Mouse (Mus musculus) ovary, postnatal 36 days (tissue): ENCODE results near the gene Scarb1.

ENCODE experiments used
- DNase-seq: peaks from one replicate; pipeline ENCODE4 v3.0.0; 2022; ENCODE audit warnings: low spot score, mixed read lengths

The Scarb1 gene

DNA sequence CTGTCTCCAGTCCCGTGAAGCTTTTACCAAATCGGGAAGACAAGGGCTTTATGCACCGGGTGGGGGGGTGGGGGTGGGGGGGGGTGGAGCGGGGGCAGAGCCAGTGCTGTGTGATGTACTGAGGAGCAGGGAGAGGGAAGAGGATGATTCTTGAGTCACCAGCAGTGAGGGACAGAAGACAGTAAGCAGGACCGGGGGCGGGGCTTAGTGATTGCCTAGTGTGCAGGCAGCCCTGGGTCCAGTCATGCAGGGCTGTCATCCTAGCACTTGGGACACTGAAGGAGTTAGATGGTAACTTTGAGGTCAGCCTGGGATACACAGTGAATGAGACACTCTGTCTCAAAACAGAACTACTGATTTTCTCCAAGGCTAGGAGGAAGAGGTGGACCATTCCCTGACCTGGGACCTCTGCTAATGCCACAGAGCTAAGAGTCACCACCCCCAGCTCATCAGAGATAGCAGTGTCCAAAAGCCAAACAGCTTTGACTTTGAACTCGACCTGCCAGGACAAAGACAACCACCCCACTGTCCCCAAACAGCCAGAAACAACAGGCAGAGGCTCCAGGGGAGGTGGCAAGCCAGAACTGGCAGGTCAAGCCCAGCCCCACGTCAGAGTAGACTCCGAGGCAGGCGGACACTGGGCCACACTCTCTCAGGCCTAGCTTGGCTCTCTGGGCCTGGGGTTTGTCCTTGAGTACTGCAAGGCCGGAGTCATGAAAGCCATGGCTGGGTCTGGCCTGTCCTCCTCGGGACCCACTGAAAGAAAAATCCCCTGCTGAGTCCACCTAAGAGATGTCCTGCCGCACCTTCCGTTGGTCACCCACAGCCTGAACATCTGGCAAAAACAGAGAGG, 35.4 kb downstream of the Scarb1 start:
- no peak for DNase-seq

DNA sequence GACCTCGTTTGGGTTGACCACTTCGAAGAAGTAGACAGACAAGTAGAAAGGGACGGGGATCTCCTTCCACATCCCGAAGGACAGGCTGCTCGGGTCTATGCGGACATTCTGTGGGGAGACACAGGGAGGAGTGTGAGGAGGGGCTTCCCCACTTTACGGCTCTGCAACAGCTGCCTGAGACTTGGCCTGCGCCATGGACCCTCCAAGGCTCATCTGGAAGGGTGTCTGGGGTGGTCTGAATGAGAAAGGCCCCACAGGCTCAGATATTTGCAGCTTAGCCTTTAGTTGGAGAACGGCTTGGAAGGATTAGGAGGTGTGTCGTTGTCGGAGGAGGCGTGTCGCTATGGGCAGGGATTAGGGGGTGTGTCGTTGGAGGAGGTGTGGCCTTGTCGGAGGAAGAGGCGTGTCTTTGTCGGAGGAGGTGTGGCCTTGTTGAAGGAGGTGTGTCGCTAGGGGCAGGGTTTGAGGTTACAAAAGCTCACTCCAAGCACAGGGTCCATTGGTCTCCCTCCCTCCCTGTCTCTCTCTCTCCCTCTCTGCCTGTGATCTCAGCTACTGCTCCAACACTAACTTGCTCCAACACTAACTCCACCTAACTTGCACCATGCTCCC, 36.5 kb downstream of the Scarb1 start:
- no peak for DNase-seq

DNA sequence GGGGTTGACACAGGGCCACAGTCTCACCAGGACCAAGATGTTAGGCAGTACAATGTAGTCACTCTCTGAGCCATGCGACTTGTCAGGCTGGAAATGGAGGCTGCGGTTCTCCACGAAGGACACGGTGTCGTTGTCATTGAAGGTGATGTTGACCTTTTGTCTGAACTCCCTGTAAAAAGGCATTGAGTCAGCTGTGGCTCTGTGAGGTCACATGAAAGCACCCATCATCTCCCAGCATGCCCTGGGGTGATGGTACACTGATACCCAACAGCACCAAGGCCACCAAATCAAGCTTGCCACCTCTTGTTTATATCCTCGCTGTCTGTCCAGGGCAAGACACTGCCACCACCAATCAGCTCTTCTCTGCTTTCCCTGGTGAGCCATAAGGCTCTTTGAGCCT, 37.8 kb downstream of the Scarb1 start:
- DNase-seq = no peak

DNA sequence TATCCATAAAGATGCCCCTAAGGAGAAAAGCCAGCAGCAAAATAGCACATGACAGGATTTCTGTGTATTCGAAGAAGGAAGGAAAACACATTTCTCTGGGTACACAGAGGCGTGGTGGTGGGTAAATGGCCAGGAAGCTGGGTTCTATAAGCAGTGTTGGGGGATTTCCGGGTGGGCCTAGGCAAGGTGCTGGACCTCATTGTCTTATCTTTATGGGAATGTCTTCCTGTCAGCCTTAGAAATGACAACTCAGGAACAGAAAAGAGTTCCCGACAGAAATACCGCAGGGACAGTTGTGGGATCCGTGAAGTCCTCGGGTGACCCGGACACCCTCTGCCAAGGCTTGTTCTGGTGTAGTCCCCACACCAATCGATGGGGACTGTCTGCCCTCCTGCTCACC, 42.7 kb downstream of the Scarb1 start:
- no peak for DNase-seq

DNA sequence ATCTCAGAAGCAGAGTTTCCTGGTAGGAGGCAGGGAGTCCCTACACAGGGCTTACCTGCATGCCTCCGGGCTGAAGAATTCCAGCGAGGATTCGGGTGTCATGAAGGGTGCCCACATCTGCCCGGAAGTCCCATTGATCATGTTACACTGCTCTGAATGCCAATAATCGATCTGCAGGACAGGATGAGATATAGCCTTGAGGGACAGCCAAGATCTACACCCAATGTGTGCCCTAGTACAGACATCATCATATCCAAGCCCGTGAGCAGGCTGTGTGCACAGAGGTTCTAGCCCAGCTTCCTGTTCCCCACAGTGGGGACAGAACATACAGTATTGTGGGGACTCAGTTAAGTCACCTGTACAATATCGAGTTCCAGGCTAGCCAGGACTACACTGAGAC, 43.7 kb downstream of the Scarb1 start:
- no peak for DNase-seq

DNA sequence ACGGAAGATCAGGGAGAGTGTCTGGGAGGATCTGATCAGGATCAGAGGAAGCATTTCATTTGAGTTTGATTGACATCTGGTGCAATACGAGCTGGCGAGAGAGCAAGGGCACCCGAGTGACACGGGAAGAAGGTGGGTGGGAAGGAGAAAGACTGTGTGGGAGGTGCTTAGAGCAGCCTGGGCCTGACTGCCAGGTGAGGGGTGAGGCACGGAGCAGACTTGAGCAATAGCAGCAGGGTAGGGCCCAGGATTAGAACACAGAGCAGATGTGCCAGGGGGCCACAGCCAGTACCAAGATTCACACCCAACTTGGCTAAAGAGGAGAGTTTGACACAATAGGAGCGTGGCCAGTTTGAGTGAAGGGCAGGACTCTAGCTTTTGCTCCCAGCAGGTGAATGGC, 47.9 kb downstream of the Scarb1 start:
- DNase-seq = no peak

DNA sequence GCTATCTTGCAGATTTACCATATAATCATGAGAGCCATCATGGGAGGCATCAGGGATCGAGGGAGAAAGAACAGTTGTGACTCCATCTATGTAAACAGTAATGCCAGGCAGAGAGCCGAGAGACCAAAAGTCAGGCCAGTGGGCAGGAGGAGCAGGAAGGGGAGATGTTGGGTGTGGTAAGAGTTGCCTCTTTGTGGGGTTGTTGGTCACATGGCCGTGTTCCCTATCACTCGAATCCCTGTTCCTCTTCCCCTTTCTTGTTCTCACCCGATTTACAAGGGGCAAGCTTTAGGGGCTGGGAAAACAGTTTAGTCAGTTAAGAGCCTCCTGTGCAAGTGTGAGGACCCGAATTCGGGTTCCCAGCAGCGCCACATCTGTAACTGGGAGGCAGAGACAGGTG, 49.0 kb downstream of the Scarb1 start:
- DNase-seq = no peak

DNA sequence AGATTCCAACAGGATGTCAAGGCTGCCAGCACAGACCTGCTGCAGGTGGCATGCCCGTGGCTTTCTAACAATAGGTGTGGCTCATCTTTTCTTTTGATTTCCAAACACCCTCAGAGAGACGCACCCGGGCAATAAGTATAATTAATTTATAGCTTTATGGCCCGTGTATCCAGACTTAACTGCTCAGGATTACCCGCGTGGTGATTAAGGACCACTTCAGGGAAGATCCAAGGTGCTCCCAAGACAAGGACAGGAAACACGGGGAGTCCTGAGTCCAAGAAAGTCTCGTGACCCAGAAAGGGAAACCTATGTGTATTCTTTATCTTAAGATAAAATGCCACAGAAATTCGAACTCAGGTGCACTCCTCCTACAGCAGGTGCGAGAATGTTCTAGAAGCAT, 49.5 kb downstream of the Scarb1 start:
- DNase-seq = no peak

DNA sequence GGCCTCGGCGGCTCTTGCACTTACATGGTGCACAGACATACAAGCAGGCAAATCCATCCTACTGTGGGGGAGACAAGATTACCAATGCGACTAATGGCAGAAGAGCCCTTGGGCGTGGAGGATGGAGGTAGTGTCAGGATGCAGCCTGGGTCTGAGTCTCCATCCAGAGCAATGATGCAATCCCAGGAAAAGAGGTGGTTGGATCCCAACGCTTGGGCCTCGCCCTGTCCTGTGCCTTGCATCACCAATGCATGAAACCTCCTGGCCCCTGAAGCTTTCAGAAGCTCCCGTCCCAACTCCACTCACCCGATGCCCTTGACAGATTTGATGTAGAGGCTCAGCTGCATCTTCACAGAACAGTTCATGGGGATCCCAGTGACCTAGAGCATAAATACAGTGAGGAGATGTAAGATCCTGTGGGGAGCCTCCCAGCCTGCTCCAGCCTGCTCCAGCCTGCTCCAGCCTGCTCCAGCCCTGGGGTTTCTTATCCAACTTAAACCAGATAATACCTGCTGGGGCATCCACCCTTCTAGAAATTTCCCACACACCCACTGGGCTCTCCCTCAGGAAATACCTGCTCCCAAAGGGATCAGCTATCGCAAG, 53.7 kb downstream of the Scarb1 start:
- DNase-seq = no peak

DNA sequence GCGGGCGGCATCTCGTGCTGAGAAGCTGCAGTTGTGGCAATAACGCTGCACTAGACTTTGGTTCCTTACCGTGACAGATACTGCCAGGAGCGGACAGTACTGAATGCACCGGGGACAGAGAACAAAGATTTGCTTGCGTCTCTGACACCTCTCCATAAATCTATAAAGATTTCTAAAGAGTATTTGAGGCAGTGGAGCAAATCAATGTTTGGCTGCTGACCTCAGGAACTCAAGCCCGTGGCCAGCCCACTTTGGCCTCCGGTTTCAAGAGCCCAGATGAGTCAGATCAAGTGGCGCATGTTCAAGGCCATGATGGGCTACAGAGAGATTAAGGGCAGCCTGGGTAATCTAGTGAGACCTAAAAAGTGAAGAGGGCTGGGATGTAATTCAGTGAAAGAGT, 54.8 kb downstream of the Scarb1 start:
- peak; percentile 30 for DNase-seq

DNA sequence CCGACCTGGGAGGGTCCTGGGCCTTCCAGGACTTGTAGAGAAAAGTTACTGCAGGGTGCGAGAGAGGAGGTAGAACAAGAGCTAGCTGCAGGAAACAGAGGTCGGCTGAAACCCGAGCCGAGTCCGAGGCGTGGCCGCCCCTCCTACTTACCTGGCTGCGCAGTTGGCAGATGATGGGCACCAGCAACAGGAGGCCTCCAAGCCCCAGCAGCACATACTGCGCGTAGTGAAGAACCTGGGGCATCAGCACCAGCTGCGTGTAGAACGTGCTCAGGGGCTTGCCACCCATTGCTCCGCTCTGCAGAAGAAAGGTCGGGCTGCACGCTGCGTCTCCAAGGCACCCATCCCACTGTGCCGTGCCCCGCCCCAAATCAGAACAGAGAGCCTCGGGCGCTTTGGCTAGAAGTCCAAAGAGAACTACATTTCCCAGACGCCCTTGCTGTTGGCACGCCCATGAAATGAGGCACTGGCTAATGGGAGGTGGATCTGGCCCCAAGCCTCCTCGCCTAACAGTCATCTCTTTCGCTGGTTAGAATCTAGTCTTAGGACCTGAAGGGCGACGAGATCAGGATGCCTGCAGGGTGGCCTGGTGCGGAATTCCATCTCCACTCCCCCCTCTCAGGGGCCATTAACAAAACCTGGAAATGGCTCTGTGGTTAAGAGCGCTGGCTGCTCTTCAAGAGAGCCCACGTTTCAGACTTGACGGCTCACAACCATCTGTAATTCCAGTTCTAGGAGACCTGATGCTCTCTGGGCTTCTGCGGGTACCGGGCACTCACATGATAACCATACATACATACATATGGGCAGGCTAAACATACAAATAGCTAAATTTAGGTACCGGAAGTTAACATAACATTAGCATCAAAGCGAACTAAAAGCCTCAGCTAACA, 56.9 kb downstream of the Scarb1 start:
- DNase-seq = no peak

DNA sequence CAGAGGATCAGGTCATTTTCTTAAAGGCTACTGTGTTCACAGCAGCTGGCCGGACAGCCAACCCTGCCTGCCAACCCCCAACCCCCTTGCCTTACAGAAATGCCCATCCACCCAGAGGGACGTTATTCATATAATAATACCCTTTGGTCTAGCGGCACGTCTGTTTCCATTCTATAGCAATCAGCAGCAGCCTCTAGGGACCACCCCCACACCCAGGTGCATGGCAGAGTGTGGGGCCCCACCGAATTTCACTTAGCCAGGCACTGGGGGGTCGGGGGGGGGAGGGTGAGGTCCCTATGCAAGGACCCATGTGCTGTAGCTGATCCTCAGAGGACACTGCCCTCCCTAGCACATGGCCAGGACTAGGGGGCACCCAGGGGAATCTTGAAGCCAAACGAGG, 61.7 kb downstream of the Scarb1 start:
- DNase-seq = no peak

DNA sequence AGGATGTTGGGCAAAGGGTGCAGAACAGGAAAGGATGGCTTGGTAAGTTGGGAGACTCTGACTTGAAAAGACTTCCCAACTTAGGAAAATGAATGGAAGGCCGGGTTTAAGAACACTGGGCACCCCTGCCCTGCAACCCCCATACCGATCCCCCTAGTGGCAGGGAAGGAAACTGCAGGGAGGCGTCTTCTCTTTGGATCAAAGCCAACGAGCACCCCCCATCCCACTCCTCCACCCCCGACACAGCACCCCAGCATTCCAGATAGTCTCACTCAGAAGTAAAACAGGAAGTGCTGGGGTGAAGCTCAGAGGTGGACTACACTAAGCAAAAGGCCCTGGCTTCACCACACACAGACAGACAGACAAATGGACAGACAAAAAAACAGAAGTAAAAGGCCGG, 62.6 kb downstream of the Scarb1 start:
- DNase-seq = no peak

DNA sequence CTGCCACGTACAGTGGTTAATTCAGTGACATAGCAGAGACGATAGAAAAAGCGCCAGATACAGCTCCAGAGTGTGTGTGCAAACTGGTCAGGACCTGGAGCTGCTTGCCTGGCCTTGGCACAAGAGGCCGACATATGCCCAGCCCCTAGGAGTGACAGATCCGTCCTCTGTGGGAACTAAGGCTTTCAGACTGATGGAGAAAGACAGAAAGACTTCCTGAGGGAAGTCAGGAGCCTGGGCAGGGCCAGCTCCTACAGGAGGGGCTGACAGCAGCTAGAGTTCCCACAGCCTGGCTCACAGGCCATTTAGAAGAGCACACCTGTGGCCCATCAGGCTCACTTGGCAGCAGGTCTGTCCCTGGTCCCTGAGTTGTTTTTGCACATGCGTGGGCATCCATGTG, 63.6 kb downstream of the Scarb1 start:
- DNase-seq = no peak

DNA sequence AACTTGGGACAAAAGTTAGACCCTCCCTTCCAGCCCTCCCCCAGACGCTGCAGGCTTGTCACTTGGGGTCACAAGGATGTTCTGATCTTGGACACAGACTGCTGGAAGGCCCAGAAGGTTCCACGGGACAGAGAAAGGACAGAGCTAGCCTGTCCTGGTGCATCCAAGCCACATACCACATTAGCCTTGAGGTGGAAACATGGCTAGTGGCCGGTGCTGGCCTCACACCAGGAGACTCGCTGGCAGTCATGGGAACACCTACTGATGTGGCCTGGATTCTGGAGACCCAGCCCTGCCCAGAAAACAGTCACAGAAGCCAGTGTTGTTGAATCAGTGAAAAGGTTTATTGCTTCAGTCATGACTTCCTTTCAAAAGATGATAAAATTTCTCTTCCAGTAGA, 64.1 kb downstream of the Scarb1 start:
- DNase-seq = no peak

DNA sequence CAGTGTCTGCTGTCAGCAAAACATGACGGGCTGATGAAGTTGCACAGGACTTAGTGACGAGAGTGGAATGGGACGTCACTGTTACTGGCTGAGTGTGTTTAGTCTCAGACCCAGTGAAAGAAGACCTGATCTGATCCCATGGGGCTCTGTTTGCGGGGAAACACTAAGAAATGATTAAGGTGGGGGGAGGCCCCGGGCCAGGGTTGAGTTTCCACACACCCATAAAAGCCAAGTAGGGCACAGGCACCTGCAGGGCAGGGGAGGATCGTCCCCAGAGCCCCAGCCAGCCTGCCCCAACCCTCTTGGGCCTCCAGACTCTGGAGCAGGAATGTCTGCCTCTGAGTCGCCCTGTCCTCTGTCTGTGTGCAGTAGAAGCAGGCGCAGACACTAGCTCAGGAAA, 65.6 kb downstream of the Scarb1 start:
- no peak for DNase-seq

DNA sequence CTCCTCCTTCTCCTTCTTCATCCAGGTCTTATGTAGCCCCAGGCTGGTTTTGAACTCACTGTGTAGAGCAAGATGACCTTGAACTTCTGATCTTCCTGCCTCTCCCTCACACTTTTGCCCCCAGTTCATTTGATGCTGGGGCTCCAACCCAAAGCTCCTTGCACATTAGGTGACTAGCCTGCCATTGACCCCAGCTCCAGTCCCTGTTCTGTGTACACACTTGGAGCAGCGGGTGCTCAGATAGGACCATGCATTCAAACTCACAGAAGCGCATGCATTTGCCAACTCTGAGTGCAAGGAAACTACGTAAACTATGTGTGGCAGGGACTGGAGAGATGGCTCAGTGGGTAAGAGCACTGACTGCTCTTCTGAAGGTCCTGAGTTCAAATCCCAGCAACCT, 66.1 kb downstream of the Scarb1 start:
- no peak for DNase-seq

DNA sequence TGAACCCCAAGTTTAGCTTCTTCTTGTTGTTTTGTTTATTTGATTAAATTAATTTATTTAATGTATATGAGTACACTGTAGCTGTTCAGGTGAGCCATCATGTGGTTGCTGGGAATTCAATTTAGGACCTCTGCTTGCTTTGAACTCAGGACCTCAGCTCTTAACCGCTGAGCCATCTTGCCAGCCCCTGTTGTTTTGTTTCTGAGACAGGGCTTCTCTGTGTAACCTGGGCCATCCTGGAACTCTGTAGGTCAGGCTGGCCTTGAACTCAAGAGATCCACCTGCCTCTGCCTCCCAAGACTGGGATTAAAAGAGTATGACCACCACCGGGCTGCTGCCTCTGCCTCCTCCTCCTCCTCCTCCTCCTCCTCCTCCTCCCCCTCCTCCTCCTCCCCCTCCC, 66.7 kb downstream of the Scarb1 start:
- DNase-seq = no peak

DNA sequence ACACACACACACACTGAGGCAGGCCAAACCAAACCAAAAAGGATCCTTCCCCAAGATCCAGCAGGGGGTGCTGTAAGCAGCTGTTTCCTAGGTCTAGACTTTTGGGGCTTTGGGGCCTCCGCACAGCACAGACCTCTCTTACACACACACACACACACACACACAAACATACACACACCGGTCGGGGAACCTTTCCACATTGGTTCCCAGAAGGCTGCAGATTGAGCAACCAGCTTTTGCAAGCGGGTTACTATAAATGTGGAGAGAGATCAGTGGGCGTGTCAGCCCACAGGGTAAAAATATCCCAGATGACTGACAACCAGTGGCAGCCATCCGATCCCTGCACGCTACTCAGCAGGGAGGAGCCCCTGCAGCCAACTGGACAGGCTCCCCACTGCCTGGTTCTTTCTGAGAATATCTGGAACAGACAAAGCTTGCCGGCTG, 67.2 kb downstream of the Scarb1 start:
- peak; percentile 64 for DNase-seq

DNA sequence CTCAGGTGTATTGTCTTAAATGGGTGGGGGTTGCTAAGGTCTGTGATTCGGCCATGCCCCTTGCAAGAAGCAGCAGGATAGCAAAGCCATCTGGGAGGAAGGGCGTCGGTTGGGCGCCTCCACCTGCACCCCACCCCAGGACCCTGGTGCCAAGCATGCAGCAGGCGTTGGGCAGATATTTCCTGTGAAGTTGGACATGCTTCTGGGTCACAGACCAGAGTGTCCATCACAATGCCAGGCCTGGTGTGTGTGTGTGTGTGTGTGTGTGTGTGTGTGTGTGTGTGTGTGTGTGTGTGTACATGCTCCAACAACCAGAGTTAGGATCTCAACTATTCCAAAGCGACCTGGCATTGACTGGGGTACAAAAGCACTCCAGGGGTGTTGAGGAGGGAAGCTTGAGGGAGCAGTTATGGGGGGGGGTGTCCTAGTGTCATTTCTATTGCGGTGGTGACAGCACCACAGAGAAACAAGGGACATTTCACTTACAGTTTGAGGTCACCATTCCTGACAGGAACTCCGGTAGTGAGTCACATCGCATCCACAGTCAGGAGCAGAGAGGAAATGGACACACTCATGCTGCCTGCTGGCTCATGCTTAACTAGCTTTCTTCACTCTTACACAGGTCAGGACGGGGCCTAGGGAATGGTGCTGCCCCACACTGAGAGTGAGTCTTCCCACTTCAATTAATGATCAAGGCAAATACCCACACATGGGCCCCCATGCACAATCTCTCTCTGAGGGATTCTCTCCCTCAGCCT, 68.5 kb downstream of the Scarb1 start:
- no peak for DNase-seq

DNA sequence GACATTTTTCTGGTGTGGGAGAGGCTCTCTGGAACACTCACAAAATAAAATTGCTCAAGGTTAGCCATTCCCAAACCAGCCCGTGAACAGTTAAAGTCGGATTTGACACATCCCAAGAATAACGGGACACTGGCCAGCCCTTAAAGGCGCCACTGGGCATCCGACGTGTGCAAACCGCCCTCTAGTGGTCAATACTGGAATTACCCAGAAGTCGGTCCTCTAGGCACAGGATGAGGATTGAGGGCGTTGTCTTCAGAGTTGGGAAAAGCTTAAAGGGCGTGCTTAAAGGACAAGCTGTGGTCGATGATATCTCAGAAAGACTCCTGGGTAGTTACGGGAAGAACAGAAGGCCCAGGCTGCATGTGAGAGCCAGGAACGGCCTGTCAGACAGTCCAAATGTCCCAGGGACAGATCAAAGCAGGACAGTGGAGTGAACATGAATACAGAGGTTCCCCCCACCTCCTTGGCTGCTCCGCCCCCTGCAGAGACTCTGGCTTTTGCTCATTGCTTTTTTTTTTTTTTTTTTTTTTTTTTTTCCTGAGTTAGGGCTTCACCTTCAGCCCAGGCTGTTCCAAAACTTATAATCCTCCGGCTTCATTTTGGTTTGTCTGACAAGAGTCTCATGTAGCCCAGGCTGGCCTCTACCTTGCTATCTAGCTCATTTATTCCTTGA, 69.2 kb downstream of the Scarb1 start:
- DNase-seq = peak; percentile 67
